ENCODE assay signal across 12 mouse cellular contexts in the genomic region with DNA sequence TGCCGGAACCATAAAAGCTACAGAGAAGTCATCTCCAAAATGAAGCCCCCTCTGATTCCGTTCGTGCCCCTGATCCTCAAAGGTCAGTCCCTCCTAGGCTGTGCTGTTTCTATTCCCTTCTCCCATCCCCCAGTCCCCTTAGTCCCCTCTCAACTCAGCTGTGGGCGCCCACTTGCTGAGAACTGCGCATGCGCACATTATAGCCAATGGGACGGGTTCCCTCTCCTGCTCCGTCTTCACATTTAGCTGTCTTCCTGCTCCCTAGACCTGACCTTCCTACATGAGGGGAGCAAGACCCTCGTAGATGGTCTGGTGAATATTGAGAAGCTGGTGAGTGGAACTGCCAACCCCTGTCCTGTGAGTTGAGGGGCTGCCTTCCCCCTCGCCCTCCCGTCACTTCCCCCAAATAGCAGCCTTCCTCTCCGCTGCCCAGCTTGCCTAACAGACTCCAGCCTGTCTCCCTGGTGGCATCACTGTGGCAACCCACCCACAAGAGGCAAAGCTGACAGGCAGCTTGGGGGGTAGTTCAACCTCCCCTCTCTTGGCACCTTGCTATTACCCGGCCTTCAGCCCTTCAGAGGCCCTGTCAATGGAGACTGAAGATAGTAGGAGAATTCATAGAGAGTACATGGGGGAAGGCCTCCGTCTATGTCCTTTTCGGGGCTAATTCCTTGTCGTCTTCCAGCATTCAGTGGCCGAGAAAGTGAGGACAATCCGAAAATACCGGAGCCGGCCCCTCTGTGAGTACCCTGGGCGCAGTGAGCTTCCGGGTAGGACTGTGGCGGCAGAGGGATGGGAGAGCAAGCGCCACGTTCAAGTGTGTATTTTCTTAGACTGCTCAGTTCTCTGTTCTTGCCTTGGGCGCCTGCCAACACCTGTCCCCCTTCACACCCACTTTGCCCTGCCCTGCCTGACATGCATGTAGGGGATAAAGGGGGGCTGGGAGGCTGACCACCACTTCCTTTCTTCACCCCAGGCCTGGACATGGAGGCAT. TPM values are rescaled to one million over a fixed set of nuclear protein-coding genes. Genes with fewer than 3 reads are reported as not detected.
DNase-seq lines count a peak whose midpoint lies in the region; ATAC-seq lines count a peak whose summit lies in the region.
"Had no signal": no experiment of that assay in that cellular context is flagged by ENCODE, and none has a peak within 500 bp of the region (broad histone marks: within the 10 kb centered on the region; RNA-seq: fewer than 3 reads in every experiment).

No protein-coding gene starts in this region.

- H3K9me3 ChIP-seq in hindbrain, embryonic 15.5 days: no peaks in the 10 kb centered on the region
- H3K9me3 ChIP-seq in neural tube, embryonic 13.5 days: no peaks in the 10 kb centered on the region
- H3K9me3 ChIP-seq in intestine, embryonic 15.5 days: no peaks in the 10 kb centered on the region
- H3K9me3 ChIP-seq: G1E had no signal

- peak overlapping the region; percentile 52 for H3K4me2 ChIP-seq in hindbrain, embryonic 15.5 days
- H3K4me2 ChIP-seq in neural tube, embryonic 13.5 days: peak overlapping the region; percentile 48
- no peak overlapping the region for H3K4me2 ChIP-seq in intestine, embryonic 15.5 days (replicated peaks)

- peak overlapping the region; percentile 22 for H3K4me3 ChIP-seq in hindbrain, embryonic 15.5 days
- H3K4me3 ChIP-seq in neural tube, embryonic 13.5 days: peak overlapping the region; percentile 24
- no peak overlapping the region for H3K4me3 ChIP-seq in intestine, embryonic 15.5 days (replicated peaks)
- H3K4me3 ChIP-seq: myocyte had no signal

- H3K9ac ChIP-seq in hindbrain, embryonic 15.5 days: peak overlapping the region; percentile 36; the same call in 1 of the 2 replicates
- H3K9ac ChIP-seq in neural tube, embryonic 13.5 days: peak overlapping the region; percentile 35
- H3K9ac ChIP-seq in intestine, embryonic 15.5 days: no peak overlapping the region

- peak overlapping the region; percentile 35; the same call in 1 of the 2 replicates for H3K27ac ChIP-seq in hindbrain, embryonic 15.5 days (replicated peaks)
- peak overlapping the region; percentile 49 for H3K27ac ChIP-seq in neural tube, embryonic 13.5 days (replicated peaks)
- H3K27ac ChIP-seq in intestine, embryonic 15.5 days: no peak overlapping the region

- peaks cover 24% of the 10 kb centered on the region for H3K4me1 ChIP-seq in hindbrain, embryonic 15.5 days (replicated peaks)
- H3K4me1 ChIP-seq in neural tube, embryonic 13.5 days (replicated peaks): peaks cover 29% of the 10 kb centered on the region
- H3K4me1 ChIP-seq in intestine, embryonic 15.5 days (replicated peaks): peaks cover 11% of the 10 kb centered on the region

- peaks cover 17% of the 10 kb centered on the region for H3K36me3 ChIP-seq in hindbrain, embryonic 15.5 days
- H3K36me3 ChIP-seq in neural tube, embryonic 13.5 days: 0 out of 2 replicates have a peak, but pooled peaks cover 2% of the 10 kb centered on the region
- H3K36me3 ChIP-seq in intestine, embryonic 15.5 days: no peaks in the 10 kb centered on the region
- H3K36me3 ChIP-seq: G1E had no signal

- intact Hi-C loops in heart, postnatal 14 days (cut with DNase I): loop anchor here (10.0 kb wide), 1 partner anchor 274 kb away; no protein-coding TSS in a partner anchor

- peak; percentile 68 to 72 for DNase-seq in layer of hippocampus, postnatal 10 days (ENCODE audit: low spot score in 2 of 2)
- DNase-seq in layer of hippocampus, adult 11-12 months (ENCODE audit: low spot score): no peak
- DNase-seq in embryo, embryonic 9.5 days (ENCODE audit: extremely low spot score): peak; percentile 38
- no peak for DNase-seq in gastrocnemius, postnatal 10 days
- DNase-seq in heart, postnatal 14 days: no peak
- DNase-seq: cerebellum, adult 11 months; thymus, postnatal 36 days had no signal

- no peaks in the 10 kb centered on the region for H3K27me3 ChIP-seq in hindbrain, embryonic 15.5 days
- H3K27me3 ChIP-seq in neural tube, embryonic 13.5 days: no peaks in the 10 kb centered on the region
- H3K27me3 ChIP-seq in intestine, embryonic 15.5 days (replicated peaks): no peaks in the 10 kb centered on the region

- WGBS in hindbrain, embryonic 15.5 days: 50% methylated on average over 26 of the region's 26 CpGs
- 54% methylated on average over 26 of the region's 26 CpGs for WGBS in neural tube, embryonic 13.5 days
- 72% methylated on average over 26 of the region's 26 CpGs for WGBS in intestine, embryonic 15.5 days

- ATAC-seq in hindbrain, embryonic 15.5 days (ENCODE audit: low FRiP score, low read depth): peak; percentile 74; the same call in 1 of the 2 replicates
- peak; percentile 73 for ATAC-seq in neural tube, embryonic 13.5 days (ENCODE audit: low read depth)
- ATAC-seq in intestine, embryonic 15.5 days: no peak

RNA-seq across cellular contexts. Expression of a gene that starts 13.0 kb away (rescaled TPM):
- 10 to 100 TPM; 29.7 to 30.9 TPM for total RNA-seq in layer of hippocampus, postnatal 10 days (2021)
- 4.4 and 4.5 TPM in 2 replicates for polyA plus RNA-seq in hindbrain, embryonic 15.5 days (2015; fragmentation: Nextera tagmentation; extraction: Ambion mirVana)
- 4.3 and 4.6 TPM in 2 replicates for polyA plus RNA-seq in neural tube, embryonic 13.5 days (2015; fragmentation: Nextera tagmentation; extraction: Ambion mirVana)
- 1 to 10 TPM; 6.3 to 9.0 TPM for total RNA-seq in gastrocnemius, postnatal 10 days (2021)
- 3.7 and 4.2 TPM in 2 replicates for polyA plus RNA-seq in intestine, embryonic 15.5 days (2015; fragmentation: Nextera tagmentation; extraction: Ambion mirVana)
- total RNA-seq in heart, postnatal 14 days (2021): 10 to 100 TPM in 1 of 2 experiments, 1 to 10 TPM in 1; 8.2 to 10.6 TPM

RNA-seq across cellular contexts. Expression of a gene that starts 13.8 kb away (rescaled TPM):
- total RNA-seq in layer of hippocampus, postnatal 10 days (2021): 100 to 1,000 TPM; 148 to 154 TPM
- 10.5 and 13.1 TPM in 2 replicates for polyA plus RNA-seq in hindbrain, embryonic 15.5 days (2015; fragmentation: Nextera tagmentation; extraction: Ambion mirVana)
- polyA plus RNA-seq in neural tube, embryonic 13.5 days (2015; fragmentation: Nextera tagmentation; extraction: Ambion mirVana): 5.6 and 6.7 TPM in 2 replicates
- total RNA-seq in gastrocnemius, postnatal 10 days (2021): 1 to 10 TPM; 1.9 to 2.6 TPM
- polyA plus RNA-seq in intestine, embryonic 15.5 days (2015; fragmentation: Nextera tagmentation; extraction: Ambion mirVana): 1.1 and 1.2 TPM in 2 replicates
- 1 to 10 TPM in 1 of 2 experiments, under 1 TPM in 1; 0.61 to 1.0 TPM for total RNA-seq in heart, postnatal 14 days (2021)

RNA-seq across cellular contexts. Expression of a gene that starts 45.7 kb away (rescaled TPM):
- total RNA-seq in layer of hippocampus, postnatal 10 days (2021): 10 to 100 TPM; 65.8 to 66.3 TPM
- polyA plus RNA-seq in hindbrain, embryonic 15.5 days (2015; fragmentation: Nextera tagmentation; extraction: Ambion mirVana): 49.4 and 54.2 TPM in 2 replicates
- 55.1 and 57.7 TPM in 2 replicates for polyA plus RNA-seq in neural tube, embryonic 13.5 days (2015; fragmentation: Nextera tagmentation; extraction: Ambion mirVana)
- 10 to 100 TPM; 19.1 to 26.2 TPM for total RNA-seq in gastrocnemius, postnatal 10 days (2021)
- polyA plus RNA-seq in intestine, embryonic 15.5 days (2015; fragmentation: Nextera tagmentation; extraction: Ambion mirVana): 28.2 and 29.8 TPM in 2 replicates
- 10 to 100 TPM; 23.6 to 25.0 TPM for total RNA-seq in heart, postnatal 14 days (2021)

RNA-seq across cellular contexts. Expression of a gene that starts 55.1 kb away (rescaled TPM):
- 100 to 1,000 TPM; 147 to 157 TPM for total RNA-seq in layer of hippocampus, postnatal 10 days (2021)
- polyA plus RNA-seq in hindbrain, embryonic 15.5 days (2015; fragmentation: Nextera tagmentation; extraction: Ambion mirVana): 31.7 and 33.1 TPM in 2 replicates
- polyA plus RNA-seq in neural tube, embryonic 13.5 days (2015; fragmentation: Nextera tagmentation; extraction: Ambion mirVana): 31.5 and 33.2 TPM in 2 replicates
- 10 to 100 TPM; 62.6 to 74.1 TPM for total RNA-seq in gastrocnemius, postnatal 10 days (2021)
- polyA plus RNA-seq in intestine, embryonic 15.5 days (2015; fragmentation: Nextera tagmentation; extraction: Ambion mirVana): 18.9 and 19.7 TPM in 2 replicates
- total RNA-seq in heart, postnatal 14 days (2021): 10 to 100 TPM; 71.2 to 71.8 TPM

RNA-seq across cellular contexts. Expression of a gene that starts 57.2 kb away (rescaled TPM):
- 1 to 10 TPM; 1.1 to 2.2 TPM for total RNA-seq in layer of hippocampus, postnatal 10 days (2021)
- 5.5 and 6.0 TPM in 2 replicates for polyA plus RNA-seq in hindbrain, embryonic 15.5 days (2015; fragmentation: Nextera tagmentation; extraction: Ambion mirVana)
- 4.2 and 4.7 TPM in 2 replicates for polyA plus RNA-seq in neural tube, embryonic 13.5 days (2015; fragmentation: Nextera tagmentation; extraction: Ambion mirVana)
- 1 to 10 TPM; 2.3 to 3.5 TPM for total RNA-seq in gastrocnemius, postnatal 10 days (2021)
- polyA plus RNA-seq in intestine, embryonic 15.5 days (2015; fragmentation: Nextera tagmentation; extraction: Ambion mirVana): 24.0 and 26.7 TPM in 2 replicates
- total RNA-seq in heart, postnatal 14 days (2021): 1 to 10 TPM in 1 of 2 experiments, under 1 TPM in 1; 0.72 to 2.2 TPM

Comparison
In these comparisons a context has a peak if more than half of its experiments do, and no peak if none do; other contexts are left out.
1. DNase-seq: peak in layer of hippocampus, postnatal 10 days (2 of 2) and embryo, embryonic 9.5 days (single experiment); none in layer of hippocampus, adult 11-12 months (single experiment), gastrocnemius, postnatal 10 days (single experiment) and heart, postnatal 14 days (0 of 2).
2. RNA of a gene that starts 13.8 kb away (total RNA-seq): 148 to 154 TPM in layer of hippocampus, postnatal 10 days; 1.9 to 2.6 TPM in gastrocnemius, postnatal 10 days and 0.61 to 1.0 TPM in heart, postnatal 14 days; every median in the first group is over 10 times any median in the second.